In genomic region chr7:105554212-105554942, GRCm38 (mm10) we compare ENCODE assay signal across 8 mouse cellular contexts. TPM values are rescaled to one million over a fixed set of nuclear protein-coding genes. Genes with fewer than 3 reads are reported as not detected.
DNase-seq lines count a peak whose midpoint lies in the region; ATAC-seq and TF ChIP-seq lines count a peak whose summit lies in the region.

TSS of gene Smpd1 (plus strand) at chr7:105554360.

- intact Hi-C loops in heart, postnatal 10 days (cut with DNase I): loop anchor here (2.0 to 5.0 kb wide), 4 partner anchors 26 to 178 kb away; partner anchors contain the start of genes Apbb1, Arfip2, Gm45799 and Timm10b

- H3K9ac ChIP-seq in forebrain, embryonic 13.5 days: peak within 1 kb of the TSS; percentile 83
- H3K9ac ChIP-seq in neural tube, embryonic 15.5 days (replicated peaks): peak within 1 kb of the TSS; percentile 81

- H3K4me3 ChIP-seq in E14TG2a.4 (replicated peaks; ENCODE audit: low read length): peak within 1 kb of the TSS; percentile 82
- peak within 1 kb of the TSS; percentile 76 for H3K4me3 ChIP-seq in forebrain, embryonic 13.5 days
- peak within 1 kb of the TSS; percentile 74 for H3K4me3 ChIP-seq in neural tube, embryonic 15.5 days (replicated peaks)

- peaks cover 12% of the 10 kb centered on the region for H3K27me3 ChIP-seq in E14TG2a.4 (ENCODE audit: insufficient read depth, low read length)
- H3K27me3 ChIP-seq in forebrain, embryonic 13.5 days: no peaks in the 10 kb centered on the region
- no peaks in the 10 kb centered on the region for H3K27me3 ChIP-seq in neural tube, embryonic 15.5 days (replicated peaks)

- H3K27ac ChIP-seq in forebrain, embryonic 13.5 days: peak within 1 kb of the TSS; percentile 58
- peak within 1 kb of the TSS; percentile 90 for H3K27ac ChIP-seq in neural tube, embryonic 15.5 days (replicated peaks)

- TF ChIP-seq CTCF in E14TG2a.4 (conservative IDR thresholded peaks at IDR 0.05; ENCODE audit: low read length): no peak

- ATAC-seq in forebrain, embryonic 13.5 days: peak; percentile 91
- peak; percentile 93 for ATAC-seq in neural tube, embryonic 15.5 days (ENCODE audit: low FRiP score)

- H3K9me3 ChIP-seq in E14TG2a.4 (ENCODE audit: low read length): no peaks in the 10 kb centered on the region
- H3K9me3 ChIP-seq in forebrain, embryonic 13.5 days (replicated peaks): no peaks in the 10 kb centered on the region
- no peaks in the 10 kb centered on the region for H3K9me3 ChIP-seq in neural tube, embryonic 15.5 days (replicated peaks)

- H3K36me3 ChIP-seq in E14TG2a.4 (ENCODE audit: insufficient read depth, low read length): no peaks in the 10 kb centered on the region
- H3K36me3 ChIP-seq in forebrain, embryonic 13.5 days (ENCODE audit: poor library complexity, severe bottlenecking): peaks cover 28% of the 10 kb centered on the region
- H3K36me3 ChIP-seq in neural tube, embryonic 15.5 days: peaks cover 26% of the 10 kb centered on the region

- H3K4me1 ChIP-seq in E14TG2a.4 (replicated peaks; ENCODE audit: low read depth, low read length): peaks cover 49% of the 10 kb centered on the region
- H3K4me1 ChIP-seq in forebrain, embryonic 13.5 days: peaks cover 19% of the 10 kb centered on the region
- H3K4me1 ChIP-seq in neural tube, embryonic 15.5 days: peaks cover 32% of the 10 kb centered on the region

- 5% methylated on average over 26 of the region's 26 CpGs for WGBS in forebrain, embryonic 13.5 days
- 4% methylated on average over 26 of the region's 26 CpGs for WGBS in neural tube, embryonic 15.5 days

- H3K4me2 ChIP-seq in forebrain, embryonic 13.5 days: peak within 1 kb of the TSS; percentile 68
- peak within 1 kb of the TSS; percentile 76 for H3K4me2 ChIP-seq in neural tube, embryonic 15.5 days

- DNase-seq in c-Kit-positive CD71-positive TER-119-positive erythroid progenitor cells, embryonic 14.5 days (ENCODE audit: low spot score): peak; percentile 91
- DNase-seq in heart, postnatal 10 days: peak; percentile 93 to 95
- DNase-seq in layer of hippocampus, adult 11-12 months (ENCODE audit: low spot score): peak; percentile 91
- peak; percentile 94 to 96 for DNase-seq in lung, adult 18-20 months
- peak; percentile 83 for DNase-seq in testis, postnatal 14 days (ENCODE audit: low spot score)

RNA-seq across cellular contexts. Expression of gene Smpd1, which starts in this region (rescaled TPM):
- polyA plus RNA-seq in forebrain, embryonic 13.5 days (2015; fragmentation: Nextera tagmentation; extraction: Ambion mirVana): 48.5 and 53.9 TPM in 2 replicates
- 100 to 1,000 TPM; 120 to 137 TPM for total RNA-seq in heart, postnatal 10 days (2021)
- 83.2 and 91.4 TPM in 2 replicates for polyA plus RNA-seq in neural tube, embryonic 15.5 days (2015; fragmentation: Nextera tagmentation; extraction: Ambion mirVana)

Comparison
In these comparisons a context has a peak if more than half of its experiments do, and no peak if none do; other contexts are left out.
1. Peak in every context shown above with its lines: DNase-seq, ATAC-seq, H3K4me3 ChIP-seq and H3K27ac ChIP-seq.